Mouse (Mus musculus): Measurements from ENCODE around the gene Kalrn.

Gene Kalrn

DNA sequence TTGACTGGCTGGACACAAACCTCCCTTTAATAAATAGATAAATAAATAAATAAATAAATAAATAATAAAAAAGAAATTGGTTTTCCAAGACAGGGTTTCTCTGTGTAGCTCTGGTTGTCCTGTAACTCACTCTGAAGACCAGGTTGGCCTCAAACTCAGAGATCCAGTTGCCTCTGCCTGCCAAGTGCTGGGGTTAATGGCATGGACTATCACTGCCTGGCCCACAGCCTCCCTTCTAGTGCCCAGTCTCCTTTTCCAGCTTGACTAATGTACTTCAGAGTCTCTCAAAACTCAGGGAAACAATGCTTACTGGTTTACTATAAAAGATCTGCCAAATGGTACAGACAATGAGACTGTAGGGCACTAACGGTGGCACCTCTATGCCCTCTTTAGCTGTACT, 511.7 kb downstream of the Kalrn start:
- DNase-seq = no peak

DNA sequence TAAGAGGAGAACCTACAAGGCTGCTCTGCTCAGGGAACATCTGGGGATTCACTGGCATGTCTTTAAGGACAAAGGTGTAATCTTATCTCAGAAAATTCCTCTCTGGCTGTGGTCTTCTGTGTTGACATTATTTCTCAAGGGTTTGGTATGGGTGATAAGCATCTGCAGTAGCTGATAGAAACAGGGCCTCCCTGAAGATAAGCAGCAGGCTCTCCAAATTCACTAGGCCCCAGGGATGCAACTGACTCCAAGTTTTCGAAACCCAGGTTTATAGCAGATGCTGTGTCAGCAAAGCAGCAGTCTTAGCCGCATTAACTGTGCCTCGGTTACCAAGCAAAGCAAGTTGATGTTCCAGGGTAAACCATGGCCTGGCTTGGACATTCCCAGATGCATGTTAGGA, 514.7 kb downstream of the Kalrn start:
- DNase-seq = no peak

- no peak for DNase-seq
These were observed 515.9 kb downstream of the Kalrn start for GRCm38 (mm10) chr16:34057464-34057863.

DNA sequence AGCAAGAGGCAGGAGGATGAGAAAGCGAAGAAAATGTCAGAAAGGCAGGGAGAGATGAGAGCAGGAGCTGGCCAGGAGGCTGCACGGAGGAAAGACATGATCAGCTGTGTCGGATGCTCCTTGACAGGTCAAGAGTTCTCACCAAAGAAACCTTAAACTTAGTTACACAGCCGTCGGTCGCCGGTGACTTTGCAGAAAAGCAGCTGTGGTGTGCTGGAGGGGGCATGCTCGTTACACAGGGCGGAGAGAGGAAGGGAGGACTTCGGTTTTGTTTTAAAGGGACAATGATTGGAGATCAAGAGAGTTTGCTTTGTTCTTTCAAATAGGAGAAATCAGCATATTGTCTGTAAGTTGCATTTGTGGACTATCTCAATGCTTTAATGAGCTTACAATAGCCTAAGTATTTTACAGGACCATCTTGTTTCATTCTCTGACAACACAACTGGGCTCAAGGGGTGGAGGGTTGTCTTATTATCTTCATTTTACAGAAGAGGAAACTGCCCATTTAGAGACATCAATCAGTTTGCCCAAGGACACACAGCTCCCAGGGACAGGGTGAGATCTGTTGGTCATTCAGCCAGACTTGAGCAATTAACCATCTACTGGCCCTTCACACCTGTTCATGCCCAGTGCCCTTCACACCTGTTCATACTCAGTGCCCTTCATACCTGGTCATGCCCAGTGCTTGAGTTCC, 516.8 kb downstream of the Kalrn start:
- DNase-seq = no peak

DNA sequence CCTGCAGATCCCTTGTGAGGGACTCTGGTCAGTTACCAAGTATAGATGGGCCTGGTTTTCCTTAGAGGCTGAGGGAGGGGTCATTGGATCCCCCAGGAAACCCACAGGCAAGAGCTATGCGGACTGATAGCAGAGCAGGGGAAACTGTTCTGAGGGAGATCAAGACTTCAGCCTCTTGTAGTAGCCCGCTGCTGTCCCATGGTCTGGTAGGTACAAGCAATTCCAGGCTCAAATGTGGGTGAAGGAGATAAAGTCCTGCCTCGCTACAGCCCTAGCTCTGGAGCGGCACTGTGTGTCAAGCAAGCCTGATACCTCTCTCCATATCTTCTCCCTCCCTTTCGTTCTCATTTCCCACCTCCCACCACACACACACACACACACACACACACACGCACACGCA, 523.2 kb downstream of the Kalrn start:
- no peak for DNase-seq

GRCm38 (mm10) chr16:34049361-34049760, 524.0 kb downstream of the Kalrn start:
- no peak for DNase-seq

- DNase-seq = no peak
These were observed 525.1 kb downstream of the Kalrn start for GRCm38 (mm10) chr16:34048232-34048631.

- DNase-seq = no peak
These were observed 525.8 kb downstream of the Kalrn start for GRCm38 (mm10) chr16:34047543-34047942.

GRCm38 (mm10) chr16:34047006-34047360, 526.3 kb downstream of the Kalrn start:
- DNase-seq = no peak

- DNase-seq = no peak
These were observed 526.9 kb downstream of the Kalrn start for GRCm38 (mm10) chr16:34046268-34047005.

- no peak for DNase-seq
These were observed 528.8 kb downstream of the Kalrn start for GRCm38 (mm10) chr16:34044539-34044938.

DNA sequence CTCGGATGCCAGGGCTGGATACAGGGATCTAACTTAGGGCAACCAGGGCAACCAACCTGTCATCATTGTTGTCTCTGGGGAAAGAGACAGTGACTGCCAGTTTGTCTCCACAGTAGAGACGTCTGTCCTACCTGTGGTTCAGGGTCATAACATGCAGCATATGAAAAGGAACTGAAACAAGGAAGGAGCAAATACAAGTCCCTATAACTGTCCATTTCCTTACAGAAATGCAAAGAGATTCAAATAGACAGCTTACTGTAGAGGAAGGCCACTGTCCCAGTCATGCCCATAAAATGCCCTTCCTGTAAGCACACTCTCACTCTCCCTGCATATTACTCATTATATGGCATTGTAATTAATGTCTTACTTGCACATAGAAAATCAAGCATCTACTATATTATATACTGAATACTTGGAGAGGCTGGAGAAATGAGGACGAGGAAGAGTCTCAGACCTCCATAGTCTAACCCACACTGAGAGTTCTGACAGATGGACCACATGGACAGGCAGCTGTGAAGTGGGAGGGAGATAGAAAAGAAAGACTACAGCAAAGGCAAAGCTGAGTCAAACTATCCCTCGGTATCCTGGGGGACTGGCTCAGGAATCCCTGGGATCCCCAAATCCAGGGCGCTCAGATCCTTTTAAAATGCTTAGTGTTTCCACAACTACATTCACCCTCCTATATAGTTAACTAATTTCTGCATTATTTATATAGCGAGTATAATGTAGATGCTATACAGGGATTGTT, 530.1 kb downstream of the Kalrn start:
- DNase-seq = no peak

- DNase-seq = no peak
These were observed 530.7 kb downstream of the Kalrn start for GRCm38 (mm10) chr16:34042586-34042985.

- no peak for DNase-seq
These were observed 533.1 kb downstream of the Kalrn start for GRCm38 (mm10) chr16:34040276-34040675.

- no peak for DNase-seq
These were observed 533.6 kb downstream of the Kalrn start for GRCm38 (mm10) chr16:34039736-34040135.

DNA sequence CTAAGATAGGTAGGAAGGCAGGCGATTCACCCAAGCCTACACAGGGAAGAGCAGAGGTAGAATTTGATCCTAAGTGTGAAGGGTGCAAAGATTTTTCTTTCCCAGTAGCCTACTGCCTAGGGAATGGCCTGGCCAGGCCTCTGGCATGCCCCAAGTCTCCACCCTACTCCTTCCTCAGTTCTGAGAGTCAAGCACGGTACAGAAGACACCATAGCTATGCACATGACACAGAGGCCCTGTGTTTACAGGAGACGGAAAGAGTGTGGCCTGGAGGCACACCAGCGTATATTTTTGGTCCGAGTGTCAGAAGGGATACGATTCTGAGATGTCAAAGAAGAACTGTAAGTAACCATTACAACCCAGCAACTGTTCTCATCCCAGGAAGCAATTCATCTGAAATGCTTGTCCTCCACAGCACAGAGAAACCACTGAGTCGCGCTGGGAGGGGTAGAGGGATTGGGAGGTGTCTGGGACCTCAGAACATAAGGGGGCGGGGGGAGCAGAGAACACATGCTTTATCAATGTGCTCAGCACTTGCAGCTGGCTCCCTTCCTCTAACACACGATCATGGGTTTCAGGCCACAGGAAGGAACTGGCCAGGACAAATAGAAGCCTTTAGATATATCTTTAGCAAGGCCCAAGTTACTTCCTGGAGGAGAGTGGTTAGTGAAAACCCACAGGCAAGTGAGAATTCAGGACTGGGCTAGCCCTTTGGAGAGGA, 536.8 kb downstream of the Kalrn start:
- no peak for DNase-seq

DNA sequence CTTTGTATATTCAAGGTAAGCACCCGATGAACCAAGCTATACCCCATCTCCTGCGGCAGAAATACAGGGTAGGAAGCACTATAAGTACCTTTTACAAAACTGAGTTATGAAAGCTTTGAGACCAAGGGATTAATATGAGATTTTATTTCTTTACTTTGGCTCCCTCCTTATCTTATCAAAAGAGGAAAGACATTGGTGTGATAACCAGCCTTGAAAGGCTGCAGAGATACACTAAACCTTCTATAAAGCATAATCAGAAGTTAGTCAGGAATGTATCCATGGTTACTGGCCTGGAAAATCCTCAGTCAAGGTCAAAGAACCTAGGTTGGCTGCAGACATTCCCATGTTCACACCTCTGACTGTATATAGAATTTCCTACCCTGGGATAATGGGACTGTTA, 537.6 kb downstream of the Kalrn start:
- no peak for DNase-seq

DNA sequence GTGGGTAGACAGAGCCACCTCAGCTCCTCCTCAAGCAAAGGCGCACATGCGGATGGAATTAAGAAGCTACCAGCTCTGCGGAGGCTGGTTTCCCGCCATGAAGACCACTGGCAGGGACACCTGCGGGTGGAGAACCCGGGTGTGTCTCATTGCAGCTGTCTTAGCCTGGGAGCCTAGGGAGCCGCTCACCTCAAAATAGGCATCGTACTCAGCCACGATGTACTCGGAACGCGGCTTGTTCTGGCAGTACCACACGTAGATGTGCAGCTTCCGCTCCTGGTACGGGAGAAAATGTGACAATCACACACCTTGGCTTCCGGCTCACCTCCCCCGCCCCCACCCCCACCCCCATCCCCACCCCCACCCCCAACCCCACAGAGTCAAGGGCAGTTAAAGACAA, 539.1 kb downstream of the Kalrn start:
- DNase-seq = no peak

DNA sequence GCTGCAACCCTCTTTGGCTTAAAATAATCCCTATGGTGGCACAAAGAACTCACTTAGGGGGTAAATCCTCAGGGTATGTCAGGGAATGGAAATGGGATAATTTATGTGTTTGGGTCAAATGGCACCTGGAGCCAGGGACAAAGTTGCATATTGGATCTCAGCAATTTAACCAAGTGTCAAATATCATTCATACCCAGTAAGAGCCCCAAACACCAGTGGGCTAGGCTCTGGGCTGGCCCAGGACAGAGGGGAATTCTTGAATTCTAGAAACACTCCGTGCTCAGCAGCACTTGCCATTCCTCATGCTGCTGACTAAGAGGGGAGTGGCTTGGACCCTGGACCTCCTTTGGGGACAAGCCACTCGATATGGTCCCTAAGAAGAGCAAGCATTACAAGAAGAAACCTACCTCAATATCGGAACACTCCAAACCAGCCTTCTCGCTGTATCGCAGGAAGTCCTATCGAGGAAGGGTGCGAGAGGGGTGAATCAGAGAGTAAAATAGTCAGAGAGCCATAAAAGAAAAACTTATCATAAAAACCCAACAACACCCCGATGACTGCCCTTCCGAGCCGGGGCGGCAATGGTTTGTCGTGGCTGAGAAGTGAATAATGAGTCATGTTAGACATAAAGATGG, 541.2 kb downstream of the Kalrn start:
- no peak for DNase-seq

DNA sequence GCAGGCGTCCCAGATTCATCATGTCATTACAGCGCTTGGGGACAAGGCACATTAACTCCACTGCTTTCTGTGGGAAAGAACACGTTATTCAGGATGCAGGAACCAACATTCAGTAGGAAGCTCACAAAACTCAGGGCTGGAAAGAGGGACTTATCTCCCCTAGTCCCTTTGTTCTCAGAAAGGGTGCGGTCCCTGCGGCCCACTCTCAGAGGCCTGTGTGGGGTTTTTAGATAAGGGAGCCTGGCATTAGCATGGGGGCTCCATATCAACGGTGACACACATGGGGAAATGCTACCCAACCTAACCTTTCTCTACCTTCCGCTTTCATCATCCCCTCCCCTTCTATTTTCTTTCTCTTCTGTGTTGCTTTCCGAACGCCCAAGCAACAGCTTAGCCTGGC, 541.8 kb downstream of the Kalrn start:
- DNase-seq = no peak

GRCm38 (mm10) chr16:34030379-34030778, 543.0 kb downstream of the Kalrn start:
- no peak for DNase-seq

DNA sequence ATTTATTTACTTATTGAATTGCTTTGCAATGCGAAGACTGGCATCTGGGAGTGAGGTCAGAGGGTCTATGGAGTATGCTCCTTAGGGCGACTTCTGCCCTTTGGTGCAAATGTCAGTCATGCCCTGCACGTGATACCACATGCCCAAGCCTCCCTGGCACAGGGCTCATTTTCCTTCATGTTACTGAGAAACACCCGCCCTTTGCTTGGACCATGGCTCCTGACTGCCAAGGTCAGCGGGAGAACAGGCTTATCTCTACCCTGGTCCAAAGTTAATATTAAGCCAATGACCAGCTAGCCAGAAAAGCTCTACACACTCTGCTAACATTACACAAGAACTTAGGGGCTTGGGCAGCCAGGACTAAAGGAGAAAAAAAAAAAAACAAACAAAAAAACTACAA, 543.5 kb downstream of the Kalrn start:
- DNase-seq = no peak

- DNase-seq = no peak
These were observed 556.1 kb downstream of the Kalrn start for GRCm38 (mm10) chr16:34017241-34017640.
